Mouse (Mus musculus): ENCODE results near the gene Zfp740. TPM values are rescaled to one million over a fixed set of nuclear protein-coding genes. Genes with fewer than 3 reads are reported as not detected.
A peak's percentile ranks its signal among the peaks of the same experiment; 100 is the strongest.

Gene Zfp740
- polyA plus RNA-seq, 1 experiment: 46.6 TPM

DNA sequence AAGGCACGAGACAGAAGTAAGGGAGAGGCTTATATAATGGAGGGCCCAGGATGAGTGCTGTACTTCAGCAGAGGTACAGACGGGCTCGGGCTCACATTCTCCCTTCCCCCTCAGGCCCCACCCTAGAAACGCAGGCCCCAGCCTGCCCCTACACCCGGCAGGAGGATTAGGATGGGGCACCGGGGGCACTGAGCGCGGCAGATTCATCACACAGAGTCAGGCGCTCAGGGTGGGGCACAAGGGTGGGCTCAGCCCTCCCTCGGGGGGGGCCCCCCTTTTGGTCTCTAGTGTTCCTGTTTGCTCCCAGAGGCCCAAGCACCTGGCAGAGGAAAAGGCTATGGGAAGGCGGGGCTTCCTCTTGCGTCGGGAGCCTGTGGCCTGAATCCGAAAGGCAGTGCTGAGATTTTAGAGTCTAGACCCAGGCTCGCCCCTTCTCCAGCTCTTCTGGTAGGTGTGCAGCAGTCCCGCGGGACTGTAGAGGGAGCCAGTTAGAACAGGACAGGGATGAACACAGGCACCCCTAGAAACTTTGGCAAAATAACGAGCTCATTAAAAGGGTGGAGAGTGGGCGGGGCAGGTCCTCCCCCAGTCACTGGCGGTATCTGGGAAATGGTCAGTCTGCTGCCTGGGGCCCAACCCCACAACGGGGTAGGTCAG, 32.5 kb downstream of the Zfp740 start:
- Histone ChIP-seq H3K4me3 (replicated peaks; ENCODE audit: extremely low read depth, low read depth, low read length) (peak overlapping the region; percentile 10), H3K4me1 (ENCODE audit: control insufficient read depth, insufficient read depth, low read length) (peaks cover 24% of the 10 kb centered on the region)
- TF ChIP-seq CTCF (IDR thresholded peaks at IDR 0.05; ENCODE audit: insufficient read depth, low read length) (no peak), POLR2A (IDR thresholded peaks at IDR 0.05; ENCODE audit: borderline replicate concordance, extremely low read depth, low read depth, low read length) (no peak)
- peak; percentile 63 for DNase-seq
- 19% methylated on average over 21 of the region's 21 CpGs for WGBS

DNA sequence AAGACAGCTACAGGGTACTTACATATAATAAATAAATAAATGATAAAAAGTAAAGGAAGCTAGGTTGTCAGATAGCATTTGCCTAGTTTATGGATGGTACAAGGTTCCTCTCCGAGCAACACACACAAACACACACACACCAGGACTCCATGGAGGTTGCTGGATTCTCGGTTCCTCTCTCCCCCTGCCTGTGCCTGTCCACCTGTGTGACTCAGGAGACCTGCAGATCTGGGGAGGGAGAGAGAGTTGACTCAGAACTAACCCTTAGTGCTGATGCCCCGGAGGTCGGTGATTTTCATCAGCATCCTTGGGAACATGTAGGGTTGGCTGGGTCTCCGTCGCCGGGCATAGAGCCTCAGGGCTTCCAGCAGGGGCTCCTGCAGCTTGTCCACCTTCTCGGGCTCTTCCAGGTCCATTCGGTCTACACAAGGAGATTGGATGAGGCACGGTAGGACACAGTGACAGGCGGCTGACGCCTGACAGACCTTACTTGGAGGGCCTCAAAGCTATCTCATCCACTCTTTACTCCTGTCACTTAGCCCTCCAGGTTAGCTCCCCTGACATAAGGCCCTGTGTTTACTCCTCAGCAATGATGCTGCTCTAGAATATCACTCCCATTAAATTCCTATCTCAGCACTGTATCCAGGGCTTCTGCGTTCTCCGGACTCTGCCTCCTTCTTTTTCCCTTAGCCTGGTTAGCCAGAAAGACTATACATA, 35.7 kb downstream of the Zfp740 start:
- peaks cover 40% of the 10 kb centered on the region for H3K4me1 ChIP-seq (ENCODE audit: control insufficient read depth, insufficient read depth, low read length)
- no peak overlapping the region for H3K4me3 ChIP-seq (replicated peaks; ENCODE audit: extremely low read depth, low read depth, low read length)
- WGBS: 90% methylated on average over 14 of the region's 14 CpGs
- no peak for DNase-seq
- TF ChIP-seq POLR2A (IDR thresholded peaks at IDR 0.05; ENCODE audit: borderline replicate concordance, extremely low read depth, low read depth, low read length) (no peak), CTCF (IDR thresholded peaks at IDR 0.05; ENCODE audit: insufficient read depth, low read length) (no peak)

GRCm38 (mm10) chr15:102239260-102239590, 36.2 kb downstream of the Zfp740 start:
- peak; percentile 81 for DNase-seq
- no peak overlapping the region for H3K4me3 ChIP-seq (replicated peaks; ENCODE audit: extremely low read depth, low read depth, low read length)
- TF ChIP-seq CTCF (IDR thresholded peaks at IDR 0.05; ENCODE audit: insufficient read depth, low read length) (peak; percentile 73), POLR2A (IDR thresholded peaks at IDR 0.05; ENCODE audit: borderline replicate concordance, extremely low read depth, low read depth, low read length) (no peak)
- H3K4me1 ChIP-seq (ENCODE audit: control insufficient read depth, insufficient read depth, low read length): peaks cover 40% of the 10 kb centered on the region
- WGBS: 14% methylated on average over 9 of the region's 9 CpGs

- Histone ChIP-seq H3K4me3 (replicated peaks; ENCODE audit: extremely low read depth, low read depth, low read length) (no peak overlapping the region), H3K4me1 (ENCODE audit: control insufficient read depth, insufficient read depth, low read length) (peaks cover 36% of the 10 kb centered on the region)
- 68% methylated on average over 11 of the region's 11 CpGs for WGBS
- DNase-seq: no peak
- TF ChIP-seq POLR2A (IDR thresholded peaks at IDR 0.05; ENCODE audit: borderline replicate concordance, extremely low read depth, low read depth, low read length) (no peak), CTCF (IDR thresholded peaks at IDR 0.05; ENCODE audit: insufficient read depth, low read length) (no peak)
Observed at GRCm38 (mm10) chr15:102239851-102240250, 36.8 kb downstream of the Zfp740 start.

GRCm38 (mm10) chr15:102240607-102241006, 37.6 kb downstream of the Zfp740 start:
- Histone ChIP-seq H3K4me3 (replicated peaks; ENCODE audit: extremely low read depth, low read depth, low read length) (no peak overlapping the region), H3K4me1 (ENCODE audit: control insufficient read depth, insufficient read depth, low read length) (peaks cover 33% of the 10 kb centered on the region)
- DNase-seq: no peak
- 58% methylated on average over 4 of the region's 4 CpGs for WGBS
- TF ChIP-seq CTCF (IDR thresholded peaks at IDR 0.05; ENCODE audit: insufficient read depth, low read length) (no peak), POLR2A (IDR thresholded peaks at IDR 0.05; ENCODE audit: borderline replicate concordance, extremely low read depth, low read depth, low read length) (peak; percentile 20; the same call in 1 of the 2 replicates)

GRCm38 (mm10) chr15:102242404-102243228, 39.6 kb downstream of the Zfp740 start:
- peak; percentile 34 for DNase-seq
- 50% methylated on average over 12 of the region's 12 CpGs for WGBS
- TF ChIP-seq CTCF (IDR thresholded peaks at IDR 0.05; ENCODE audit: insufficient read depth, low read length): no peak
- TF ChIP-seq POLR2A (IDR thresholded peaks at IDR 0.05; ENCODE audit: borderline replicate concordance, extremely low read depth, low read depth, low read length): no peak
- peak overlapping the region; percentile 67 for H3K4me3 ChIP-seq (replicated peaks; ENCODE audit: extremely low read depth, low read depth, low read length)
- peaks cover 30% of the 10 kb centered on the region for H3K4me1 ChIP-seq (ENCODE audit: control insufficient read depth, insufficient read depth, low read length)

DNA sequence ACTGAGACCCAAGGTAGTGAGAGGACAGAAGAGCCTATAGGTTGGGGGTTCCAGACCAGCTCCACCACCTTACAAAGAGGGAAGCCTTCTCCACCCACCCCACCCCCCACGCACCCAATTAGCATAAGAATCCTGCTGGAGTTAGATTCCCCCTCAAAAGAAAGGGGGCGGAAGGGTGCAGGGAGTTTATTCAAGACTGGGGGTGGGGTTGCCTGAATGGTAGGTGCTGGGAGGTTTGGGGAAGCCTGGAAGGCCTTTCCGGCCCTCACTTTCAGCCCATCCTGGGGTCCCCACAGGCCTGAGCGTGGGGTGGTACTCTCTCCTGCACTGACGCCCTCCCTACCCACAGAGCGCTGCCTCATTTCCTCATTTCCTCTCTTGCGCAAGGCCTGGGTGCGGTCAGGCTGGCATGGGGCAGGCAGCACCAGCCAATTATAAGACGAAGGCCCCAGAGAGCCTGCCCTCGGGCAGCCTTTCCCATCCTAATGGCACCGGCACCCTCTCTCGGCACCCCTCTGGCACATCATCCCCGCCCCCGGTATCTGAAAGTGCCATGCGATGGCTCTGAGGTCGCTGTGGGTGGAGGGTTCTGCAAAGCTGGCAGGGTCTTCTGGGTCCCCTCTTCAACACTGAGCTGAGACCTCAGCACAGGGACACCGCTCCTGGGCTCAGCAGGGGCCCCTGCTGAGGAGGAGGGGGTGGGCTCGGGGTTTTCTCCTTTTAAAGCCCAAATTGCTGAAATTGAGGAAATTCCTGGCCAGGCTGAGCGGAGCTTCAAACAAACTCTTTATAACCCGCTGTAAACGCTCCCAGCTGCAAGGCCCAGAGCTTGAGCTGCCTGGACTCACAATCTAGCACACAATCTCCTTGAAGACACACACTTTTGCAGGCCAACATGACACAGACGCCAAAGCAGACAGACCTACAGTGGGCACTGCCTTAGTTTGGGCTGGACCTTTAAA, 40.5 kb downstream of the Zfp740 start:
- H3K4me1 ChIP-seq (ENCODE audit: control insufficient read depth, insufficient read depth, low read length): peaks cover 30% of the 10 kb centered on the region
- peak; percentile 91 for DNase-seq
- WGBS: 2% methylated on average over 22 of the region's 22 CpGs
- H3K4me3 ChIP-seq (replicated peaks; ENCODE audit: extremely low read depth, low read depth, low read length): peak overlapping the region; percentile 67
- TF ChIP-seq POLR2A (IDR thresholded peaks at IDR 0.05; ENCODE audit: borderline replicate concordance, extremely low read depth, low read depth, low read length): peak; percentile 81; the same call in 1 of the 2 replicates
- TF ChIP-seq CTCF (IDR thresholded peaks at IDR 0.05; ENCODE audit: insufficient read depth, low read length): no peak

DNA sequence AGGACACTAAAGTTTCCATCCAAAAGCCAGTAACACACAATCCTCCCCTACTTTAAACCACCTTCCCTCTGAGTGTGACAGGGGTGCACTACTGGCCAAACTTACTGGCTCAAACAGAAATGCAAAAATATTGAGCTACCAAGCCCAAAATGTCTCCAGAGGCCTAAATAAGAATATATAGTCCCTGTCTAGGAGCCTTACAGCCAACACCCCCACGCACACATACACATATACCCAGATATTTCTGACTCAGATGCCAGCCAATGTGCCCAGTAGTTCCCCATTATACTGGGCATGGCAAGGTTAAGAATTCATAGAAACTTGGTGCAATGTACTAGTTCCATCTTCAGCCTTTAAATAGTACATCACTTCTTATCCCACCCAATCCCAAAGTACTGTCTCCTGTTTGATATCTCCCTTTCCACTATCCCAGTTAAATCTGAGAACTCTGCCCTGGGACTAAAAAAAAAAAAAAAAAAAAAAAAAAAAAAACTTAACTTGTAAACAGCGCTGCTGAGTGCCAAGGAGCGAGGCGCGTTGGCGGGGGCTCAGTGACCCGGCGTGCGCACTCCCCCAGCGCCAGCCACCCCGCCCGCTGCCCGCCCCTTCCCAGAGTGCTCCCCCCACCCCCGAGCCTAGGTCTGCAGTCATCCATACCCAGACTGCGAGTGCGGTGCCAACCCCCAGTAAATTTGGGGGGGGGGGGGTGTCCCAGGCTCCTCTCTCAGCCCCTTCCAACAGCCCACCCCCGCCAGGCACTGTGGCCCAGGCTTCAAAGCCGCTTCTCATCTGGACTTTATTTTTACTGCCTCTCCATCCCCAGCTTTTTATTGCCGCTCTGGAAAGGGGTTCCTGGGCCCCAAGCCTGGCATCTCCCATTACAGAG, 41.5 kb downstream of the Zfp740 start:
- DNase-seq: no peak
- TF ChIP-seq CTCF (IDR thresholded peaks at IDR 0.05; ENCODE audit: insufficient read depth, low read length) (no peak), POLR2A (IDR thresholded peaks at IDR 0.05; ENCODE audit: borderline replicate concordance, extremely low read depth, low read depth, low read length) (no peak)
- peaks cover 31% of the 10 kb centered on the region for H3K4me1 ChIP-seq (ENCODE audit: control insufficient read depth, insufficient read depth, low read length)
- H3K4me3 ChIP-seq (replicated peaks; ENCODE audit: extremely low read depth, low read depth, low read length): peak overlapping the region; percentile 74
- 5% methylated on average over 19 of the region's 19 CpGs for WGBS

Data from lung, adult 2 months (tissue).